Mouse (Mus musculus) adrenal gland, postnatal 10 days (tissue): ENCODE results near the gene Strn. TPM values are rescaled to one million over a fixed set of nuclear protein-coding genes. Genes with fewer than 3 reads are reported as not detected.

ENCODE experiments used
- DNase-seq: peaks from one replicate; pipeline ENCODE4 v3.0.0; 2021; ENCODE audit warnings: mixed read lengths
- total RNA-seq, 2 experiments: library from RNA; stranded (reverse); gene quantifications; 2 replicates each; pipeline ENCODE4 v1.2.3; 2021

The Strn gene
- total RNA-seq, 2 experiments from 2014 or later: 20.5 to 25.2 TPM

DNA sequence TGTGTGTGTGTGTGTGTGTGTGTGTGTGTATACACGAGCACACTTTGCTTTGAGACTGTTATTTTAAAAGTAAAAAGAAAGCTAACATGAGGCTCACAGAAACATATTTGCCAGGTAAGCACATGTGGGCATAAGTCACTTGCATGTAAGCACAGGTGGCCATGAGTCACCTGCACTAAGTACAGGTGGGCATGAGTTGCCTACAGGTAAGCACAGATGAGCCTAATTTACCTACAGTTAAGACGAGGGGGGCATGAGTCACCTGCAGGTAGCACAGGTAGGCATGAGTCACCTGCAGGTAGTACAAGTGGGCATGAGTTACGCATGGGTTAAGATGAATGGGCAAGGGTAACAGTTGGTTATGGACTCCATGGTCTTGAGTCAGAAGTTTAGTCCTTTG, 121.9 kb downstream of the Strn start:
- no peak for DNase-seq

- DNase-seq: no peak
Observed at GRCm38 (mm10) chr17:78614481-78614880, 122.5 kb downstream of the Strn start.

DNA sequence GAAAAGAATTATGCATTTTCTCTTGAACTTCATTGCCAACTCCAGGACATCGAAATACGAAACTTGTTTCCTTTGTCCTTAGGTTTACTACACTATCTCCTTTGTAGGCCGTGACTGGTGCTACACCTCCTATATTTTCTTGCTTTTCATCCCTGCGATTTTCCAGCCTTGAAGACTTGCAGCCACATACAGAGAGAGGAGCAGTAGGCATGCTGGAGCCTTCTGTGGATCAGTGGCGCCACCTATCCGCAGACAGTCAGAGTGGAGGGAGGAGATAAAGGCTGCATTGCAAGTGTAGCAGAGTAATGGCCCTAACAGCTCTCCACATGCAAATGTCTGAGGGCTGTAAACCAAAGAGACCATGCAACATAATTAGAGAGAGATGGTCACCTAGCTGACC, 125.9 kb downstream of the Strn start:
- peak; percentile 36 for DNase-seq

DNA sequence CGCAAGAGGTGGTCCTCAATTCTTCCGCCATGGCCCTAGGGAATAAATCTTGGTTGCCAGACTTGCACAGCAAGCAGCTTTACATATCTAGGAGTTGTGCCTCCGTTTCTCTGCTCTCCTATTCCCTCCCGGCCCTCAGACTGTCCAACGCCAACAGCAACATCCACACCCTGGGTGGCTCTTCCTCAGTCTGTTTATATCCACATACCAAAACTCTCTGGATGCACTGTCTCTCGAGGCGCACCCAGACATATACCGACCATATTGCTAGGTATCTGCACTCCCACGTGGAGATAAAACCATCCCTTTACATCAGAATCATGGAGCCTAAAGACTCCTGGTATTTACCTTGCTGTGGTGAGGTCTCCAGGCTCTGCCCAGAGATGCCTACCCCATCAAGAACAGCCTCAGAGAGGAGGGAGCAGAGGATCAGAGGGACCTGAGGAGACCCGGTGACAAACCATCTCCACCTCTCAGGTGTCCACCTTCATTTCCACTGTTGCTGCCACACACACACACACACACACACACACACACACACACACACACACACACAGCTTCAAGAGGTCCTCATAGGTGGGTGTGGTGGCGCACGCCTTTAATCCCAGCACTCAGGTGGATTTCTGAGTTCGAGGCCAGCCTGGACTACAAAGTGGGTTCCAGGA, 127.7 kb downstream of the Strn start:
- DNase-seq: no peak

- no peak for DNase-seq
Observed at GRCm38 (mm10) chr17:78608716-78609115, 128.3 kb downstream of the Strn start.

DNA sequence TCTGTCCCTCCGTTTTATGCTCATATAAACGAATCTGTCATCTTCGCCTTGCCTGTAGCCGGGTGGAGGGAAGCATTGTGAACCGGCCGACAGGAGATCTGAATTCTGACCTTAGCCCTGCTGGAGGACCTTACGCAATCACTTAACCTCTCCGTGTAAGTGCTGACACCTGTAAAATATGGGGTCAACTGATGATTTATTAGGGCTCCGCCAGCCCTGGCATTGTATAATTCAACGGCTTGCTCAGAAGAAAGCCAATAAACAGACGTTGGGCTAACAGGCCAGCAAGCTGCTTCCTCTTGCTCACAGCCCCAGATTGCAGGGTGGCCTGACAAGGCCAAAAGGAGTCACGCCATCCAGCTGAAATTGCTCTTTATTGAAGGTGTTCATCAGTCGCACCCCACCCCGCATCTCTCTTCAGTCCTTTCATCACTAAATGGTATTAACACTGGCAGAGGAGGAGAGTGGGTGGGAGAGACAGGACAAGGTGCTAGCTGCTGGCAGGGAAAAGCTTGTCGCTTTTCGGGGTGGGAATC, 128.8 kb downstream of the Strn start:
- no peak for DNase-seq

DNA sequence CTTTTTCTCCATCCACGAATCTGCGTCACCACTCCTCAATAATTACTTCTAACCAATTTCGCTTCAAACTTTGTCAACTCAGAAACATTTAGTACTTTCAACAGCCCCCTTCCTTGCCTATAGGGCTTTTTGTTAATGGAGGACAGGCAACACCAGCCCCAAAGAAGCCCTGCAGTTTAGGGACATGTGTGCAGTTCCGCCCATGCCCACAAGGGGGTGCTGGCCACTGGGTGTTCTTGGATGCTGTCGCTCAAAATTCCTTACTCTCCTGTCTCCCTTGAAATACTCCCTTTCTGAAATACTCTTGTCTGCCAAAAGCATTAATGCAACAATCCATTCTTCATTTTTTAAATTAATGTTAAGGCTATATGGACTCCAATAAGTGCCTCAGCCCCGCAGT, 132.6 kb downstream of the Strn start:
- DNase-seq: peak; percentile 79

DNA sequence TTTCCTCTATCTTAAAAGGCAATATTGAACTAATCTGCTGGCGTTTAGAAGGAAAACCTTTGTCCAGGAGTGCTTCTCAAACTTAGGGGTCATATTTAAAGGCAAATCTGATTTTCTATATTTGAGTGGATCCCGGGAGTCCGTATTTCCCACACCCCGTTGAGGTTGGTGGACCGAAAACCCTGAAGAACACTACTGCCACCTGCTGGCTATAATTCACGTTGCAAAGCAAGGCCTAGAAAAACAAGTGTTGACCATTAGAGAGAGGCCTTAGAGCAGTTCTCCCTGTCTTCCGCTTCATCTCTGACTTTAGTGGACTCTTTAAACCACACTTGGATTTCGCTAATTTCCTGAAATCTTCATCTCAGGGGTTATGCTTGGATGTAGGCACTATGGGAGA, 133.1 kb downstream of the Strn start:
- DNase-seq: peak; percentile 83

DNA sequence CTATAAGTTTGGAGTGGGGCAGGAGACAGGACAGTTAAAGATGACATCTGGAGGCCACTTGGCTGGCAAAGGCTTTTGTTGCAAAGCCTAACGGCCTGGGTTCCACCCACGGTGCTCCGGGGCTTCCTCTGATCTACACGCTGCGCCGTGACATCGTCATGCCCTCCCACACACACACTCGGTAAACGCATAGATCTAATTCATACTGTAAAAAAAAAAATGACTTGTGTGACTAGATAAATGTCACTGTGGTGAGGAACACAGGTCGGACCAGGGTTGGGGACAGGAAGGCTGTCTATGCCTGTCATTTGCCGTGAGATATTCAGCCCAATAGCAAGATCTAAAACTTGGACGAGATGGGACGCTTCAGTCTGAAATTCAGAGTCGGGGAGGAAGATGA, 134.7 kb downstream of the Strn start:
- no peak for DNase-seq

DNA sequence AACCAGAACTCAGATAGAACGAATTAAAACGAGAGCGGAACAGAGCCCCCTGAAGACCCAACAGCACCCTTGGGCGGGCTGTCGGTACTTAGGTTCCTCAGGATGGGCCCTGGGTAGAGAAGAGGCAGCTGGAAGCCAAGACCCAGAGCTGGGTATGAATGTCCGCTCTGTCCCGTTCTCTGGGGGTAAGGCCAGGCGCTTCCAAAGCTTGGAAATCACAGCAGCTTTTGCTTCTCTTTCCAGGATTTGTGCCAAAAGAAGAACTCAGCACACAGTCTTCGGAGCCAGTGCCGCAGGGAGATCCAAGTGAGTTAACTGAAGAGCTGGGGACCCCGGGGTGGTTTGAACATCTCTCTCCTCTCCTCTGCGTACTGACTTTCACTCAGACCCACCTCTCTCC, 135.4 kb downstream of the Strn start:
- no peak for DNase-seq

- no peak for DNase-seq
Observed at GRCm38 (mm10) chr17:78601042-78601441, 136.0 kb downstream of the Strn start.

Other genes starting within 250 kb of the Strn start
- gene Vit, start 229.1 kb downstream of the Strn start, total RNA-seq: 1 to 10 TPM; 1.7 to 1.9 TPM
- gene Heatr5b, start 98.2 kb upstream of the Strn start, total RNA-seq: 10 to 100 TPM; 24.0 to 29.2 TPM
- 10 to 100 TPM; 21.6 to 24.9 TPM for gene Gpatch11, start 98.4 kb upstream of the Strn start, total RNA-seq
- 10 to 100 TPM; 16.5 to 27.6 TPM for gene Eif2ak2, start 145.4 kb upstream of the Strn start, total RNA-seq
- gene Sult6b1, start 169.8 kb upstream of the Strn start, total RNA-seq: under 1 TPM in 1 of 2 experiments, not detected in 1; 0.27 TPM
- 10 to 100 TPM; 47.3 to 51.3 TPM for gene Cebpzos, start 179.3 kb upstream of the Strn start, total RNA-seq
- gene Cebpz, start 199.9 kb upstream of the Strn start, total RNA-seq: 10 to 100 TPM; 33.2 to 37.9 TPM
- 10 to 100 TPM; 48.7 to 51.6 TPM for gene Ndufaf7, start 199.9 kb upstream of the Strn start, total RNA-seq